Comparison of ENCODE assay signal across 8 mouse cellular contexts in genomic region chr2:121448739-121449535, GRCm38 (mm10). TPM values are rescaled to one million over a fixed set of nuclear protein-coding genes. Genes with fewer than 3 reads are reported as not detected.
A peak's percentile ranks its signal among the peaks of the same experiment; 100 is the strongest.
DNase-seq lines count a peak whose midpoint lies in the region; ATAC-seq and TF ChIP-seq lines count a peak whose summit lies in the region.

Gene Serf2 (plus strand): TSS chr2:121449195.

- H3K9ac ChIP-seq in kidney, embryonic 14.5 days (ENCODE audit: low read depth, low read length): peak within 1 kb of the TSS; percentile 98
- H3K9ac ChIP-seq in limb, embryonic 15.5 days: peak within 1 kb of the TSS; percentile 100

- H3K9me3 ChIP-seq in kidney, embryonic 14.5 days (ENCODE audit: control insufficient read depth, low read length): no peaks in the 10 kb centered on the region
- H3K9me3 ChIP-seq in limb, embryonic 15.5 days: no peaks in the 10 kb centered on the region

- ATAC-seq in kidney, embryonic 14.5 days (ENCODE audit: low FRiP score, low TSS enrichment): peak; percentile 99
- peak; percentile 98 for ATAC-seq in limb, embryonic 15.5 days (ENCODE audit: insufficient number of reproducible peaks, low FRiP score, low TSS enrichment, low read depth)

- H3K27ac ChIP-seq in bone marrow macrophage, adult 2 months (ENCODE audit: insufficient read depth, low read depth, low read length): peak within 1 kb of the TSS; percentile 78
- peak within 1 kb of the TSS; percentile 97 for H3K27ac ChIP-seq in embryonic fibroblast, embryonic 13.5 days (ENCODE audit: insufficient read depth, low read length)
- H3K27ac ChIP-seq in kidney, embryonic 14.5 days (ENCODE audit: low read depth, low read length): peak within 1 kb of the TSS; percentile 97
- peak within 1 kb of the TSS; percentile 98 for H3K27ac ChIP-seq in limb, embryonic 15.5 days

- peaks cover 22% of the 10 kb centered on the region for H3K36me3 ChIP-seq in kidney, embryonic 14.5 days (ENCODE audit: control insufficient read depth, insufficient read depth, low read length)
- H3K36me3 ChIP-seq in limb, embryonic 15.5 days: peaks cover 20% of the 10 kb centered on the region

- no peaks in the 10 kb centered on the region for H3K27me3 ChIP-seq in kidney, embryonic 14.5 days (ENCODE audit: control insufficient read depth, insufficient read depth, low read length)
- H3K27me3 ChIP-seq in limb, embryonic 15.5 days: no peaks in the 10 kb centered on the region

- no peak for TF ChIP-seq POLR2A in bone marrow macrophage, adult 2 months (IDR thresholded peaks at IDR 0.05; ENCODE audit: borderline replicate concordance, low read depth, low read length)
- TF ChIP-seq POLR2A in embryonic fibroblast, embryonic 13.5 days (IDR thresholded peaks at IDR 0.05; ENCODE audit: low read depth, low read length): peak; percentile 97

- peak within 1 kb of the TSS; percentile 69 for H3K4me2 ChIP-seq in kidney, embryonic 14.5 days (replicated peaks; ENCODE audit: low read depth, low read length)
- H3K4me2 ChIP-seq in limb, embryonic 15.5 days: peak within 1 kb of the TSS; percentile 72

- TF ChIP-seq CTCF in bone marrow macrophage, adult 2 months (IDR thresholded peaks at IDR 0.05; ENCODE audit: low read depth, low read length): no peak
- TF ChIP-seq CTCF in embryonic fibroblast, embryonic 13.5 days (IDR thresholded peaks at IDR 0.05; ENCODE audit: borderline replicate concordance, insufficient read depth, low read length): no peak

- H3K4me3 ChIP-seq in bone marrow macrophage, adult 2 months (ENCODE audit: insufficient read depth, low read length): peak within 1 kb of the TSS; percentile 83
- peak within 1 kb of the TSS; percentile 98 for H3K4me3 ChIP-seq in embryonic fibroblast, embryonic 13.5 days (ENCODE audit: insufficient read depth, low read length)
- H3K4me3 ChIP-seq in kidney, embryonic 14.5 days (ENCODE audit: low read length): peak within 1 kb of the TSS; percentile 97
- H3K4me3 ChIP-seq in limb, embryonic 15.5 days: peak within 1 kb of the TSS; percentile 99

- peak; percentile 99 for DNase-seq in A20 (ENCODE audit: low read depth, low spot score)
- peak; percentile 100 for DNase-seq in heart, adult 9 months (ENCODE audit: low spot score in 2 of 2)
- peak; percentile 99 to 100 for DNase-seq in monocyte, adult 2 months (ENCODE audit: low read depth in 1 of 2, low spot score in 2 of 2)
- DNase-seq in spleen, postnatal 36 days (ENCODE audit: low spot score in 2 of 2): peak; percentile 100

- peaks cover 35% of the 10 kb centered on the region for H3K4me1 ChIP-seq in bone marrow macrophage, adult 2 months (ENCODE audit: control insufficient read depth, insufficient read depth, low read length)
- peaks cover 22% of the 10 kb centered on the region for H3K4me1 ChIP-seq in embryonic fibroblast, embryonic 13.5 days (ENCODE audit: control insufficient read depth, insufficient read depth, low read length)
- H3K4me1 ChIP-seq in kidney, embryonic 14.5 days (ENCODE audit: control insufficient read depth, insufficient read depth, low read length): 0 out of 2 replicates have a peak, but pooled peaks cover 2% of the 10 kb centered on the region
- H3K4me1 ChIP-seq in limb, embryonic 15.5 days: peaks cover 20% of the 10 kb centered on the region

- under 1% methylated on average over 62 of the region's 74 CpGs for WGBS in kidney, embryonic 14.5 days
- WGBS in limb, embryonic 15.5 days: under 1% methylated on average over 67 of the region's 74 CpGs

RNA-seq across cellular contexts. Expression of gene Serf2, which starts in this region (rescaled TPM):
- 547 and 575 TPM in 2 replicates for polyA plus RNA-seq in bone marrow macrophage, adult 2 months (2012; ENCODE audit: insufficient read depth, insufficient read length, missing spikeins)
- polyA plus RNA-seq in embryonic fibroblast, embryonic 13.5 days (2011; ENCODE audit: insufficient read length, low read depth, missing spikeins): 553 and 625 TPM in 2 replicates
- 522 and 664 TPM in 2 replicates for polyA plus RNA-seq in kidney, embryonic 14.5 days (2014; fragmentation: Nextera tagmentation; extraction: Ambion mirVana)
- polyA plus RNA-seq in limb, embryonic 15.5 days (2015; fragmentation: Nextera tagmentation; extraction: Ambion mirVana): 552 and 557 TPM in 2 replicates

Comparison
In these comparisons a context has a peak if more than half of its experiments do, and no peak if none do; other contexts are left out.
1. Peak in every context shown above with its lines: DNase-seq, ATAC-seq, H3K4me3 ChIP-seq and H3K27ac ChIP-seq.